Mouse (Mus musculus) ZHBTc4 (cell line): ENCODE data around the gene Mrps27.

Experiments used
- DNase-seq: peaks from one replicate; pipeline ENCODE4 v3.0.0-alpha.2; 2011; ENCODE audit warnings: low read depth, low spot score

Mrps27 gene

GRCm38 (mm10) chr13:99387901-99388811, 43.6 kb downstream of the Mrps27 start:
- DNase-seq: no peak

GRCm38 (mm10) chr13:99391417-99391816, 46.8 kb downstream of the Mrps27 start:
- DNase-seq: no peak

GRCm38 (mm10) chr13:99393128-99393527, 48.5 kb downstream of the Mrps27 start:
- DNase-seq: no peak

GRCm38 (mm10) chr13:99394694-99395093, 50.1 kb downstream of the Mrps27 start:
- DNase-seq: no peak

GRCm38 (mm10) chr13:99395531-99395930, 50.9 kb downstream of the Mrps27 start:
- peak; percentile 38 for DNase-seq

- no peak for DNase-seq
Measured at GRCm38 (mm10) chr13:99397228-99397627, 52.6 kb downstream of the Mrps27 start.

GRCm38 (mm10) chr13:99398149-99398701, 53.6 kb downstream of the Mrps27 start:
- peak; percentile 29 for DNase-seq

- no peak for DNase-seq
Measured at GRCm38 (mm10) chr13:99399373-99399772, 54.8 kb downstream of the Mrps27 start.

- no peak for DNase-seq
Measured at GRCm38 (mm10) chr13:99409216-99409615, 64.6 kb downstream of the Mrps27 start.

- DNase-seq: no peak
Measured at GRCm38 (mm10) chr13:99410611-99411515, 66.3 kb downstream of the Mrps27 start.

- no peak for DNase-seq
Measured at GRCm38 (mm10) chr13:99411761-99412160, 67.2 kb downstream of the Mrps27 start.

- DNase-seq: no peak
Measured at GRCm38 (mm10) chr13:99412477-99413080, 68.0 kb downstream of the Mrps27 start.

GRCm38 (mm10) chr13:99413481-99414351, 69.1 kb downstream of the Mrps27 start:
- DNase-seq: no peak

- peak; percentile 31 for DNase-seq
Measured at GRCm38 (mm10) chr13:99414352-99414742, 69.8 kb downstream of the Mrps27 start.

GRCm38 (mm10) chr13:99416601-99417000, 72.0 kb downstream of the Mrps27 start:
- DNase-seq: no peak

GRCm38 (mm10) chr13:99423581-99423980, 79.0 kb downstream of the Mrps27 start:
- DNase-seq: no peak

- DNase-seq: peak; percentile 59
Measured at GRCm38 (mm10) chr13:99433068-99434008, 88.8 kb downstream of the Mrps27 start.

- no peak for DNase-seq
Measured at GRCm38 (mm10) chr13:99434494-99434893, 89.9 kb downstream of the Mrps27 start.

GRCm38 (mm10) chr13:99437051-99437450, 92.5 kb downstream of the Mrps27 start:
- DNase-seq: no peak
